Mouse (Mus musculus): ENCODE results near the gene Acoxl.

The Acoxl gene

GRCm38 (mm10) chr2:127937079-127937478 is 98.4 kb downstream of the Acoxl start:
- DNase-seq (ENCODE audit: low read depth, low spot score), result no peak

GRCm38 (mm10) chr2:127939206-127939605 is 100.5 kb downstream of the Acoxl start:
- DNase-seq (ENCODE audit: low read depth, low spot score), result no peak

GRCm38 (mm10) chr2:127960579-127960978 is 121.9 kb downstream of the Acoxl start:
- DNase-seq (ENCODE audit: low read depth, low spot score), result no peak

- DNase-seq (ENCODE audit: low read depth, low spot score), result no peak
Measured at GRCm38 (mm10) chr2:127961154-127961553, 122.5 kb downstream of the Acoxl start.

- no peak for DNase-seq (ENCODE audit: low read depth, low spot score)
Measured at GRCm38 (mm10) chr2:127961802-127962433, 123.2 kb downstream of the Acoxl start.

- DNase-seq (ENCODE audit: low read depth, low spot score), result no peak
Measured at GRCm38 (mm10) chr2:127968944-127969343, 130.3 kb downstream of the Acoxl start.

GRCm38 (mm10) chr2:127976276-127976675 is 137.6 kb downstream of the Acoxl start:
- no peak for DNase-seq (ENCODE audit: low read depth, low spot score)

- no peak for DNase-seq (ENCODE audit: low read depth, low spot score)
Measured at GRCm38 (mm10) chr2:127978601-127979230, 140.0 kb downstream of the Acoxl start.

GRCm38 (mm10) chr2:127982610-127983009 is 143.9 kb downstream of the Acoxl start:
- DNase-seq (ENCODE audit: low read depth, low spot score), result no peak

- DNase-seq (ENCODE audit: low read depth, low spot score), result no peak
Measured at GRCm38 (mm10) chr2:127983301-127983700, 144.6 kb downstream of the Acoxl start.

- no peak for DNase-seq (ENCODE audit: low read depth, low spot score)
Measured at GRCm38 (mm10) chr2:127983981-127984380, 145.3 kb downstream of the Acoxl start.

GRCm38 (mm10) chr2:127987706-127988105 is 149.0 kb downstream of the Acoxl start:
- no peak for DNase-seq (ENCODE audit: low read depth, low spot score)

GRCm38 (mm10) chr2:127990856-127991479 is 152.3 kb downstream of the Acoxl start:
- no peak for DNase-seq (ENCODE audit: low read depth, low spot score)

GRCm38 (mm10) chr2:127991656-127992055 is 153.0 kb downstream of the Acoxl start:
- no peak for DNase-seq (ENCODE audit: low read depth, low spot score)

- no peak for DNase-seq (ENCODE audit: low read depth, low spot score)
Measured at GRCm38 (mm10) chr2:128008662-128009423, 170.2 kb downstream of the Acoxl start.

- DNase-seq (ENCODE audit: low read depth, low spot score), result no peak
Measured at GRCm38 (mm10) chr2:128014613-128015012, 175.9 kb downstream of the Acoxl start.

- DNase-seq (ENCODE audit: low read depth, low spot score), result no peak
Measured at GRCm38 (mm10) chr2:128015602-128016001, 176.9 kb downstream of the Acoxl start.

GRCm38 (mm10) chr2:128020039-128020907 is 181.6 kb downstream of the Acoxl start:
- no peak for DNase-seq (ENCODE audit: low read depth, low spot score)

GRCm38 (mm10) chr2:128020908-128021193 is 182.2 kb downstream of the Acoxl start:
- DNase-seq (ENCODE audit: low read depth, low spot score), result no peak

GRCm38 (mm10) chr2:128023855-128024254 is 185.2 kb downstream of the Acoxl start:
- no peak for DNase-seq (ENCODE audit: low read depth, low spot score)

GRCm38 (mm10) chr2:128027696-128028095 is 189.0 kb downstream of the Acoxl start:
- no peak for DNase-seq (ENCODE audit: low read depth, low spot score)
